Mouse (Mus musculus): ENCODE results near the gene Fyco1.
A peak's percentile ranks its signal among the peaks of the same experiment; 100 is the strongest.

Gene Fyco1

DNA sequence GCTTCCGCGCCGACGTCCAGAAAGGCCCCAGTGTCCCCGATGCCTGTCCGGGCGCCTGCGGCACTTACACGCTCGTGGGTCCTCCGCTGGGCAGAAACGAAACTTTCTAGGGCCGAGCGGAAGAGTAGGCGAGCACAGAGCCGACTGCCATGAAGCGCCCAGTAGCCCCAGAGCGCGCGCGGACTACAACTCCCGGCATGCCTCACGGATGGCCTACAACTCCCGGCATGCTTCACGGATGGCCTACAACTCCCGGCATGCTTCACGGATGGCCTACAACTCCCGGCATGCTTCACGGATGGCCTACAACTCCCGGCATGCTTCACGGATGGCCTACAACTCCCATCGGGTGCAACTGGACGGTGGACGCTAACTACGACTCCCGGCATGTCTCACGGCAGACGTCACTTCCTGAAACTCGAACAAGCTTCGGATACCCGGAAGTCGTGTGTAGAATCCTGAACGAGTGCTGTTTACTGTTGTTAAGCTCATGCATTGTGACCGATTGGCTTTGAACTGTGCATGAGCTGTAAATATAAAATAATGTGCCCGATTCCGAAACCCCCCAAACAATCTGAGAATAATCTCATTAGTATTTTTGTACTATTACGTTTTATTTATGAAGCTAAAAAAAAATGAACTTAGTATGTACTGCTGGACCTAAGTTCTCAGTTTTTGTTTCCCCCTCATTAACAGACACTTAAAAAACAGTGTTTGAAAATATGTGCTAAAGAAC is at the start of gene Fyco1:
Gene Fyco1, minus strand, starts transcription at position 187 of the 736 bp plus-strand sequence.
- DNase-seq (ENCODE audit: low spot score): peak; percentile 92

GRCm38 (mm10) chr9:123872049-123872448 is 20.4 kb upstream of the Fyco1 start:
- no peak for DNase-seq (ENCODE audit: low spot score)

- DNase-seq (ENCODE audit: low spot score): no peak
These were observed 17.6 kb upstream of the Fyco1 start for GRCm38 (mm10) chr9:123869167-123869784.

- no peak for DNase-seq (ENCODE audit: low spot score)
These were observed 11.9 kb upstream of the Fyco1 start for GRCm38 (mm10) chr9:123863641-123864040.

- DNase-seq (ENCODE audit: low spot score): no peak
These were observed 11.4 kb upstream of the Fyco1 start for GRCm38 (mm10) chr9:123862895-123863616.

DNA sequence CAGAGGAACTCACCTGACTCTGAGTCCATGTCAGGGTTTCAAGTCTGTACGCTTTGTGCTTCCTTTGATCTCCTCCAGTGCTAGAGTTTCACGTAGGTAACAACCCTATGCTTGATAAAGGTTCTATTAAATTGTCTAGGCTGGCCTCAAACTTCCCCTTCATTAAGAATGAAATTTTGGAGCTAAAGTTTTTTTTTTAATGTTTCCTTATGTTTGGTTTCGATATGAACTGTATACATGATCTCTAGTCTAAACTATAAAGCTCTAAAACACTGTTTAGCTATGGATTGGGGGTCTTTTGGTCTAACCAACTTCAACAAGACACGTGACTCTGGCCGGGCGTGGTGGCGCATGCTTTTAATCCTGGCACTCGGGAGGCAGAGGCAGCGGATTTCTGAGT is 10.2 kb upstream of the Fyco1 start, which contains the start of gene Xcr1:
Gene Xcr1, minus strand, starts transcription at position 101 of the 400 bp plus-strand sequence.
- DNase-seq (ENCODE audit: low spot score): no peak

GRCm38 (mm10) chr9:123856836-123857235 is 5.1 kb upstream of the Fyco1 start:
- no peak for DNase-seq (ENCODE audit: low spot score)

GRCm38 (mm10) chr9:123852449-123853390 is 1.0 kb upstream of the Fyco1 start:
- no peak for DNase-seq (ENCODE audit: low spot score)

GRCm38 (mm10) chr9:123851062-123851712 is 512 bp downstream of the Fyco1 start:
- peak; percentile 75 for DNase-seq (ENCODE audit: low spot score)

DNA sequence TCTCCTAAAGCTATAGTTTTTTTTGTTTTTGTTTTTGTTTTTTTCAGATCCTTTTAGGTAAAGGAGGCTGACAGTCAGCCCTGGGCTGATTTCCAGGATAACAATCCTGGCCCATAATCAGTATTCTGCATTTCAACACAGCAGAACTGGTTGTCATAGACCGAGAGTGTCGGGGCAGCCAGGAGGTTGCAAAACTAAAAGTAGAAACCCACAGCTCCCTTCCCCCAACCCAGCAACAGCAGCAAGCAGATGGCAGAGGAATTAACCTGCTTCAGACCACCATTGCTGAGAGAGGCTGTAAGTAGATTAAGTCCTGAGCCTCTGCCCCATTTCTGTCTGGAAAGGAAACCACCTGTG is 1.0 kb downstream of the Fyco1 start:
- no peak for DNase-seq (ENCODE audit: low spot score)

DNA sequence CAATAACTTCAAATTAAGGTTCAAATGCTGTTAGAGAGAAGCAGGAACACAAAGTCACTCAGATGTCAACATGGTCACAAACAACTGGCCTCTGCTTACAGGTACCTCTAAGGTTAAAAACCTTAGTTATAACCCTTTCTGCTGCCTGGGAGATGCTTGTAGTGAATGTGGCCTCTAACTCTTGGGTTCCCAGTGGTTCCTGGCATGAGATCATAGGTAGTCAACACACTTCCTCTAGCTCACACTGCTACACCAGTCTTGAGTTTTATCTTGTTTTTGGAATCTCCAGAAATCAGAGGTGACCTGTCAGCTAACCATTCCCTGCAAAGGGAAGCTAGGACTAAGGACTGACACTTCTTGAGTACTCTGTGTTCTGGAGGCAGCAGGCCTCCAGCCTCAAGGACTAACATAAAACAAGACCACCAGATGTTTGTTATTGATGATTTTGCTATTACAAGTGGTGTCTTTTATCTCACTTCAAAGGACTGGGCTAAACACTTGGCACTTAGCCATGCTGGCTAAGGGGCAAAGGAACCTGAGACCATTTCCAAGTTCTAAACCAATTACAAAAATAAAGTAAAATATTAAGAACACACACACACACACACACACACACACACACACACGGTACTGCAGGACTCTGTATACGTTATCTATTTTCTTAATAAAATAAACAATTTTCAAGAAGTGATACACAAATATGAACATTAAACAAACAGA is 1.6 kb downstream of the Fyco1 start:
- no peak for DNase-seq (ENCODE audit: low spot score)

GRCm38 (mm10) chr9:123846490-123846889 is 5.2 kb downstream of the Fyco1 start:
- no peak for DNase-seq (ENCODE audit: low spot score)

DNA sequence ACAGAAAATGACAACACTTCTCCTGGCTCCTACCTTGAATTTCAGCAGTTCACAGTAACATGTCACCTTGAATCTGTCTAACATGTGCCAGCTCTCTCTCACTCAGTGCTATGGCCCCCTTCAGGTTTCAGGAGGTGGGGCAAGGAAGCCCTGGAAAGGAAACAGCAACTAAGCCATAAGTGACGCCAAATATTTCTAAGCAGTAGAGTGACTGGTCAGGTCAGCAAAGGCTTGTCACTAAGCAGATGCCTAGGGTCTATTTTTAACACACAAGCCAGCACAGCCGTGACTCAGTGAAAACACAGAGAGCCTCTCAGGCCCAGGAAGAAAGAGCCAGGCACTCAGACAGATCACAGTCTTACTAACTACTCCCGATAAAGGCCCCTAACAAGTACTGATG is 6.6 kb downstream of the Fyco1 start:
- DNase-seq (ENCODE audit: low spot score): no peak

- no peak for DNase-seq (ENCODE audit: low spot score)
These were observed 7.2 kb downstream of the Fyco1 start for GRCm38 (mm10) chr9:123844468-123844867.

GRCm38 (mm10) chr9:123840243-123840642 is 11.5 kb downstream of the Fyco1 start:
- DNase-seq (ENCODE audit: low spot score): no peak

DNA sequence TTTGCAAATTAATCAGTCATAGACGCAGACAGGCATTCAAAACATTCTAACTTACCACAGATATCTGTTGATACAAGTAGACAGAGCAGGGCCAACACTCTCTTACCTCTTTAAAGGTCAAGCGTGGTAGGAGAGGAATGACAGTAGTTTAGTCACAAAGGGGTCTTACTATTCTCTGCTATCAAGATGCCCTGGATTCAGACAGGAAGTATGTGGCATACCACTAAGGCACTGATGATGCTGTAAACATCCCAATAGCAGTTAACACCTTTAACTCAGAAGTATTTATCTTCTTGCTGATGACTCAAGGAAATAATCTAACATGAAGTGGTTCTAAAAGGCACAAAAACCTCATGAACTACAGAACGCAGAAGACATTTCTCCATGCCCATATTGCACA is 15.8 kb downstream of the Fyco1 start:
- no peak for DNase-seq (ENCODE audit: low spot score)

DNA sequence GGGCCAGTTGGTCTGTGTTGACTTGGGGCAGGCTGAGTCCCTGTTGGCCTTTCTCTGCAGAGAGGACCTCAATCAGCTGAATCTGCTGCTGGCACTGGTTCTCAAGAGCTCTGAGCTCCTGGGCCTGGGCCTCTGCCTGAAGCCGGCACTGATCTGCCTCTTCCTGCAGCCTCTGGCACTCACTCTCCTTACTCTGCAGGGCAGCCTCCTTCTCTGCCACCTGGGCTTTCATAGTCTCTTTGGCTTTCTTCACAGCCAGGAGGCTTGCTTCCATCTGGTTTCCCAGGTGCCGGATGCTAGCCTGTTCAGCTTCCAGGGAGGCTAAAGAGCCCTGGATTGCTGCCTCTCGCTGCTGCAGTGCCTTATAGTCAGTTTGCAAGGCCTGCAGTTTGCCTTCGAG is 22.8 kb downstream of the Fyco1 start:
- DNase-seq (ENCODE audit: low spot score): no peak

- DNase-seq (ENCODE audit: low spot score): no peak
These were observed 25.1 kb downstream of the Fyco1 start for GRCm38 (mm10) chr9:123826631-123827030.

DNA sequence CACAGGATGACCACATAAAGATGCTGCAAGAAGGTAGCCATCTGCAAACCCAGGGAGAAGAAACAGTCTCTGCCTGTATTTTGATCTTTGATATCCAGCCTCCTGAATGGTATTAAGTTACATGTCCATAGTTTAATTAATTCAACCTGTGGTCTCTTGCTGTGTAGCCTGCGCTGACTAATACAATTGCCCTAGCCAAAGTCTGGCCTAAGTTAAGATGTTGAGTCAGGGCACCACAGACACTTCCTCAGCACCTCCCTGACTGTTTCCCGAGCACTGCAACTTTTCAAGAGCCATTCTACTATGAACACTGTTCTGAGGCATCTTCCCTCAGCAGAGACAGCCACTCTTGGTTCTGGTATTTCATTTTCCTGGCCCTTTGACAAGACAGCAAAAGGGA is 33.1 kb downstream of the Fyco1 start:
- DNase-seq (ENCODE audit: low spot score): no peak

DNA sequence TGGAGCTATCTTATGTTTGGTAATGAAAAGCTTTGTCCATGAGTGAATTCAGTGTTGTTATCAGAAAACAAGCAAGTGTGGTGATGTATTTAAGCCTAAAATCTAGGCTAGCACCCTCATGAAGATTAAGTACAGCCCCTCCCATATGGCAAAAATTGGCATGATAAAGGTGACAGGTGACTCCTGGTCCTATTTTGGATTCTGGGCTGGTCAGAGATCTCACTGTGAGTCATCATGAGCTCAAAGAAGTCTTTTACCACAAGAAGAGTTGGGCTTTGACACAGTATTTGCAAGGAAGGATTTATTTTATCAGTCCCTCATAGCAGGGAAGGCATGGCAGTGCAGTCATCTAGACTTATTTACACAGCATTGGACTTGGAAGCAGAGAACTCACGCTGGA is 35.7 kb downstream of the Fyco1 start:
- DNase-seq (ENCODE audit: low spot score): no peak

- no peak for DNase-seq (ENCODE audit: low spot score)
These were observed 36.3 kb downstream of the Fyco1 start for GRCm38 (mm10) chr9:123815444-123815843.
